Mouse (Mus musculus) lung, embryonic 14.5 days (tissue): ENCODE results near the gene Rps19bp1. TPM values are rescaled to one million over a fixed set of nuclear protein-coding genes. Genes with fewer than 3 reads are reported as not detected.

ENCODE experiments used
- ATAC-seq: fragments of 200-750 bp; cut with Nextera tagmentation; 2 replicates; pipeline ENCODE4 v1.8.0; 2017; ENCODE audit warnings: mild to moderate bottlenecking, moderate TSS enrichment, moderate library complexity; ENCODE audit not compliant: insufficient read depth
- DNase-seq: peaks from one replicate; pipeline ENCODE4 v3.0.0-alpha.2; 2015
- H3K27ac ChIP-seq: fragments of 300-500 bp; sonication (generic); 2 replicates; pipeline ENCODE4 v1.5.1; 2014; ENCODE audit warnings: low read depth, mild to moderate bottlenecking, moderate library complexity
- H3K27me3 ChIP-seq: fragments of 300-500 bp; sonication (generic); 2 replicates; pipeline ENCODE4 v1.6.1; 2014; ENCODE audit warnings: low read length, control low read depth; ENCODE audit not compliant: insufficient read depth
- H3K36me3 ChIP-seq: fragments of 300-500 bp; sonication (generic); 2 replicates; pipeline ENCODE4 v1.6.1; 2014; ENCODE audit warnings: control low read depth; ENCODE audit not compliant: insufficient read depth
- H3K4me1 ChIP-seq: fragments of 300-500 bp; sonication (generic); 2 replicates; pipeline ENCODE4 v1.6.1; 2014; ENCODE audit warnings: antibody characterized with exemption, control low read depth; ENCODE audit not compliant: insufficient read depth
- H3K4me2 ChIP-seq: fragments of 300-500 bp; sonication (generic); 2 replicates; pipeline ENCODE4 v1.6.1; 2014; ENCODE audit warnings: mild to moderate bottlenecking
- H3K4me3 ChIP-seq: fragments of 300-500 bp; sonication (generic); 2 replicates; pipeline ENCODE4 v1.5.1; 2014; ENCODE audit warnings: low read depth, low read length
- H3K9ac ChIP-seq: fragments of 300-500 bp; sonication (generic); 2 replicates; pipeline ENCODE4 v1.6.1; 2014
- H3K9me3 ChIP-seq: fragments of 300-500 bp; sonication (generic); 2 replicates; pipeline ENCODE4 v1.6.1; 2016; ENCODE audit warnings: low read depth, low read length, control low read depth
- CTCF ChIP-seq: IDR thresholded peaks from 2 replicates; pipeline ENCODE4 v1.5.1; 2016; ENCODE audit warnings: antibody characterized with exemption, low read depth
- WGBS: fragments of 180-500 bp; shearing (Covaris S2); extraction: QIAGEN DNeasy Blood & Tissue Kit; methylation state at CpG from one replicate; pipeline ENCODE4 v1.1.7; 2014; 5-methylcytosine and 5-hydroxymethylcytosine counted together
- polyA plus RNA-seq: library from polyadenylated mRNA; unstranded; fragments of >200 nt; fragmentation: Nextera tagmentation; extraction: Ambion mirVana; gene quantifications from 2 replicates; pipeline ENCODE4 v1.2.1, GENCODE M21; 2014

The Rps19bp1 gene
- polyA plus RNA-seq, 1 experiment from 2014 or later = 61.0 TPM

GRCm38 (mm10) chr15:80250586-80250985 lies 13.5 kb downstream of the Rps19bp1 start:
- TF ChIP-seq CTCF = no peak
- DNase-seq (no peak), ATAC-seq (no peak)
- no peak overlapping the region; the same call in 1 of the 2 replicates for H3K9ac ChIP-seq
- H3K36me3 ChIP-seq = peaks cover 67% of the 10 kb centered on the region
- no peaks in the 10 kb centered on the region for H3K27me3 ChIP-seq
- 65% methylated on average over 6 of the region's 6 CpGs for whole genome bisulfite sequencing
- no peak overlapping the region for H3K4me3 ChIP-seq
- H3K4me1 ChIP-seq = no peaks in the 10 kb centered on the region
- H3K27ac ChIP-seq = peak overlapping the region; percentile 49; the same call in 1 of the 2 replicates
- no peak overlapping the region; the same call in 1 of the 2 replicates for H3K4me2 ChIP-seq
- no peaks in the 10 kb centered on the region for H3K9me3 ChIP-seq

GRCm38 (mm10) chr15:80249672-80250071 lies 14.4 kb downstream of the Rps19bp1 start:
- DNase-seq (no peak), ATAC-seq (no peak)
- Histone ChIP-seq H3K9ac (no peak overlapping the region), H3K27ac (no peak overlapping the region), H3K4me2 (no peak overlapping the region), H3K27me3 (no peaks in the 10 kb centered on the region), H3K36me3 (peaks cover 74% of the 10 kb centered on the region), H3K4me1 (no peaks in the 10 kb centered on the region), H3K4me3 (no peak overlapping the region), H3K9me3 (no peaks in the 10 kb centered on the region)
- 88% methylated on average over 10 of the region's 10 CpGs for WGBS
- TF ChIP-seq CTCF = no peak

GRCm38 (mm10) chr15:80248596-80248995 lies 15.5 kb downstream of the Rps19bp1 start:
- DNase-seq (no peak), ATAC-seq (no peak)
- H3K4me3 ChIP-seq = no peak overlapping the region
- no peaks in the 10 kb centered on the region for H3K4me1 ChIP-seq
- no peak overlapping the region for H3K9ac ChIP-seq
- peaks cover 84% of the 10 kb centered on the region for H3K36me3 ChIP-seq
- H3K27ac ChIP-seq = no peak overlapping the region
- H3K4me2 ChIP-seq = no peak overlapping the region
- H3K9me3 ChIP-seq = no peaks in the 10 kb centered on the region
- no peaks in the 10 kb centered on the region for H3K27me3 ChIP-seq
- no peak for TF ChIP-seq CTCF
- 92% methylated on average over 1 of the region's 1 CpGs for WGBS

- ATAC-seq (no peak), DNase-seq (no peak)
- Histone ChIP-seq H3K27ac (no peak overlapping the region), H3K36me3 (peaks cover 89% of the 10 kb centered on the region), H3K9ac (no peak overlapping the region), H3K4me1 (no peaks in the 10 kb centered on the region), H3K4me3 (no peak overlapping the region), H3K9me3 (no peaks in the 10 kb centered on the region), H3K27me3 (no peaks in the 10 kb centered on the region), H3K4me2 (no peak overlapping the region)
- 93% methylated on average over 12 of the region's 12 CpGs for WGBS
- no peak for TF ChIP-seq CTCF
Observed at GRCm38 (mm10) chr15:80248135-80248534, 16.0 kb downstream of the Rps19bp1 start.

GRCm38 (mm10) chr15:80235535-80235934 lies 28.6 kb downstream of the Rps19bp1 start, which contains the start of gene AC140267.1:
AC140267.1 (plus strand) TSS chr15:80235835.
- TF ChIP-seq CTCF = no peak
- no peak for DNase-seq
- 94% methylated on average over 9 of the region's 9 CpGs for WGBS
- Histone ChIP-seq H3K4me1 (0 out of 2 replicates have a peak, but pooled peaks cover 3% of the 10 kb centered on the region), H3K36me3 (peaks cover 38% of the 10 kb centered on the region), H3K27ac (no peak within 1 kb of the TSS), H3K4me3 (peak within 1 kb of the TSS; percentile 93), H3K4me2 (peak within 1 kb of the TSS; percentile 86), H3K9ac (peak within 1 kb of the TSS; percentile 87), H3K27me3 (no peaks in the 10 kb centered on the region), H3K9me3 (no peaks in the 10 kb centered on the region)
- no peak for ATAC-seq

- no peaks in the 10 kb centered on the region for H3K9me3 ChIP-seq
- peak within 1 kb of the TSS; percentile 86 for H3K4me2 ChIP-seq
- WGBS = under 1% methylated on average over 67 of the region's 67 CpGs
- peak within 1 kb of the TSS; percentile 87 for H3K9ac ChIP-seq
- 0 out of 2 replicates have a peak, but pooled peaks have one; percentile 21 for TF ChIP-seq CTCF
- no peaks in the 10 kb centered on the region for H3K27me3 ChIP-seq
- H3K4me1 ChIP-seq = 0 out of 2 replicates have a peak, but pooled peaks cover 3% of the 10 kb centered on the region
- H3K27ac ChIP-seq = peak within 1 kb of the TSS; percentile 90
- DNase-seq (peak; percentile 99), ATAC-seq (peak; percentile 97)
- peaks cover 31% of the 10 kb centered on the region for H3K36me3 ChIP-seq
- peak within 1 kb of the TSS; percentile 93 for H3K4me3 ChIP-seq
Observed at GRCm38 (mm10) chr15:80233733-80234509, 30.2 kb downstream of the Rps19bp1 start, which contains the start of gene Mief1. Mief1 (plus strand) TSS chr15:80234018.

- WGBS = 53% methylated on average over 4 of the region's 4 CpGs
- H3K9ac ChIP-seq = no peak overlapping the region
- no peak overlapping the region for H3K4me2 ChIP-seq
- ATAC-seq (no peak), DNase-seq (no peak)
- 0 out of 2 replicates have a peak, but pooled peaks cover 3% of the 10 kb centered on the region for H3K4me1 ChIP-seq
- H3K36me3 ChIP-seq = peaks cover 22% of the 10 kb centered on the region
- no peaks in the 10 kb centered on the region for H3K27me3 ChIP-seq
- H3K4me3 ChIP-seq = peak overlapping the region; percentile 93; the same call in 1 of the 2 replicates
- peak overlapping the region; percentile 36 for H3K27ac ChIP-seq
- H3K9me3 ChIP-seq = no peaks in the 10 kb centered on the region
- TF ChIP-seq CTCF = no peak
Observed at GRCm38 (mm10) chr15:80233053-80233452, 31.1 kb downstream of the Rps19bp1 start.
